Mouse (Mus musculus): ENCODE data around the gene Mcm2.
A peak's percentile ranks its signal among the peaks of the same experiment; 100 is the strongest.

Mcm2 gene

GRCm38 (mm10) chr6:88890832-88891231, 7.7 kb downstream of the Mcm2 start:
- no peak for DNase-seq (ENCODE audit: low read depth, low spot score)

DNA sequence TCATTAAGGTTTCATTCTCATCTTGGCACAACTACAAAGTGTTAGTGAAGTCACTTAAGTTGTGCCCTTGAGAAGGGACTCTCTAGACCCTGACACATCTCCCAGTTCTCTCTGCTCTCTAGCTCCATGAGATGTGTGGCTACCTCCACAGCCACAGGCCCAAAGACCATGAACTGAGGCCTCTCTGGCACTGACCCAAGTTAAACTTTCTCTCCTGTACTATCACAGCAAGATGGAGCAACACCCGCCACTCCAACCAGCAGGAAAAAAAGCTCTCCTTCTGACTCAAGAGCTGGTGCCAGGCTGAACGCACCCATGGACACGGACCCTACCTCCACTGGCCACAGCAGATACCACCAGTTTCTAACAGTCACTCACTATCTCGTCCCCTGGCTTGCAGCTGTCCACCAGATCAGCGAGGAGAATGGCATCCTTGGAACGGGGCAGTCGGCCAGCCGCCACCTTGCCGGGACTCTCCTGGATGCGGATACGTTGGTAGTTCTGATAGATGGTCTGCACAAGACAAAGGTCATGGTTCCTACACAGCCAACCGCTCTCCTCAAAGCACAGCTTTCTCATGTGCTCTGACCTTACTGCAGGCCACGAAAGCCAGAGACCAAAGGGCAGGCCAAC, 9.1 kb downstream of the Mcm2 start:
- DNase-seq (ENCODE audit: low read depth, low spot score): no peak

- no peak for DNase-seq (ENCODE audit: low read depth, low spot score)
Observed at GRCm38 (mm10) chr6:88886417-88886967, 12.1 kb downstream of the Mcm2 start.

GRCm38 (mm10) chr6:88885644-88886416, 12.8 kb downstream of the Mcm2 start:
- DNase-seq (ENCODE audit: low read depth, low spot score): no peak

GRCm38 (mm10) chr6:88884690-88885089, 13.9 kb downstream of the Mcm2 start:
- no peak for DNase-seq (ENCODE audit: low read depth, low spot score)

- peak; percentile 64 for DNase-seq (ENCODE audit: low read depth, low spot score)
Observed at GRCm38 (mm10) chr6:88884195-88884594, 14.4 kb downstream of the Mcm2 start.

GRCm38 (mm10) chr6:88881334-88881733, 17.2 kb downstream of the Mcm2 start:
- DNase-seq (ENCODE audit: low read depth, low spot score): no peak

- DNase-seq (ENCODE audit: low read depth, low spot score): peak; percentile 63
Observed at GRCm38 (mm10) chr6:88879471-88879870, 19.1 kb downstream of the Mcm2 start.

GRCm38 (mm10) chr6:88874868-88875508, 23.6 kb downstream of the Mcm2 start, which contains the start of gene Podxl2:
Podxl2 (minus strand) TSS chr6:88875044.
- peak; percentile 70 for DNase-seq (ENCODE audit: low read depth, low spot score)

GRCm38 (mm10) chr6:88873965-88874867, 24.4 kb downstream of the Mcm2 start:
- DNase-seq (ENCODE audit: low read depth, low spot score): no peak

DNA sequence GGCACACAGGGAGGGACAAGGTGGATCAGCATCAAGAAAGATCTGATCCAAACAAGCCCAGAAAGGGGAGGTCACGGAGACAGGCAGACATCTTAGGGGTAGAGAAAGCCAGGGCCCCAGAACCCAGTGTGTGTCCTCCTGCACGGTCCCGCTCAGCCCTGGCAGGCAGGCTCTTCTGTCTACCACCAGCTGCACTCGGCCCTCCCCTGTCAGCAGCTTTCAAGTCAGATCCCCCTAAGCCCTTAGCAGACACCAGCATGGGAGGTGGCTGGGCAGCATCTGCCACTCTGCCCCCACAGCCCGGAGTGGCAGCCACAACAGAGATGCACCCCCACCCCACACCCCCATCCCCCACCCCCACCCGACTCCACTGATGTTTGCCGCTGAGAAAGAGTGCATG, 25.8 kb downstream of the Mcm2 start:
- no peak for DNase-seq (ENCODE audit: low read depth, low spot score)

DNA sequence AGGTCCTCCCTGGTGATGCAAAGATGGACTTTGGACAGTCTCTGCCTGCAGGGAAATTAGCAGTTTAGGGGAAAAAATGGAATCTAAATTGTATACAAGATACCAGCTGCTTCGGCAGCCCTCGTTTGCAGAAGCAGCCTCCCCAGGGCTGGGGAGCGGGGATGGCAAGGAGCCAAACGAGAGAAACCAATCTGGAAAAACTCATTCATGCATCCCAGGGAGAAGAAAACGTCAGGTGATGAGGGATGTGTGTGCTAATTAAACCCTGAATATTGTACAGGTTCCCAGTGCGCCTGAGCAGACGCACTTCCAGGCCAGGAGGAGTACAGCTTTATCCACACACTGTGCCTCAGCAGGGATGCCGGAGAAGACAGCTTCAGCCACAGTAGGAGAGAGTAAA, 27.0 kb downstream of the Mcm2 start:
- no peak for DNase-seq (ENCODE audit: low read depth, low spot score)

DNA sequence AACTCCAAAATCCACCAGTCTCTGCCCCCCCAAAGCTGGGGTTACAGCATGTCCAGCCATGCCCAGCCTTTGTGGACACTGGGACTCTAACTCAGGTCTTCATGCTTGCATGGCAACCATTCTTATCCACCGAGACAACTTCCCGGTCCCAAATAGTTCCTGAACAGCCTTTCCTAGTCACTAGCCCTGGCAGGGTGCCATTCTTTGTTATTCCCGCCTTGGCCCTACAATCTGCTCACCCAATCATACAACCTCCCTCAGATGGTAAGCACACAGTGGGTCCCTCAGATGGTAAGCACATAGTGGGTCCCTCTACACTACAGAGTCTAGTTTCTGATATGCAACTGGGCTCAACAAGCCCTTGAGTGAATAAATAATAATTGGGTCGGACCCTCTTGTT, 28.0 kb downstream of the Mcm2 start:
- no peak for DNase-seq (ENCODE audit: low read depth, low spot score)

GRCm38 (mm10) chr6:88869459-88869858, 29.1 kb downstream of the Mcm2 start:
- no peak for DNase-seq (ENCODE audit: low read depth, low spot score)

- DNase-seq (ENCODE audit: low read depth, low spot score): no peak
Observed at GRCm38 (mm10) chr6:88865704-88866103, 32.9 kb downstream of the Mcm2 start.

- peak; percentile 95 for DNase-seq (ENCODE audit: low read depth, low spot score)
Observed at GRCm38 (mm10) chr6:88860914-88861313, 37.7 kb downstream of the Mcm2 start.

GRCm38 (mm10) chr6:88858341-88858740, 40.2 kb downstream of the Mcm2 start:
- no peak for DNase-seq (ENCODE audit: low read depth, low spot score)

- DNase-seq (ENCODE audit: low read depth, low spot score): no peak
Observed at GRCm38 (mm10) chr6:88857830-88858229, 40.8 kb downstream of the Mcm2 start.

DNA sequence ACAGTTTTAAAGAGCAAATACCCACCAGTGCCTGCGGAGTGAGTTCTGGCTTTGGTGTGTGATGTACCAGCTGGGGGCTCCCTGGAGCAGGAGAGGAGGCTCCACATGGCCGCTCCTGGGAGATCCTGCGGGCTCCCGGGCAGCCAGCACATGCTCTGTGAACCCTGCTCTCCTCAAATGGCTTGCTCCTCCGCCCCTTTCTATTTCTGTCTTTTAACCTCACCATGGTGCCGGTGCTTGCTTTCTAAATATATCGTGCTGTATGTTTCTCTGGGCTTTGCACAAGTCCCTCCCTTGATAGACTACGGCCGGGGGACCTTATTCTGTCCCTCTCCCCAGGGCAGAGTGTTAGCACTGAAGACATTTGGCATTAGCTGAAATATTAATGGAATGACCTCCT, 41.3 kb downstream of the Mcm2 start:
- peak; percentile 51 for DNase-seq (ENCODE audit: low read depth, low spot score)

GRCm38 (mm10) chr6:88855636-88856035, 42.9 kb downstream of the Mcm2 start:
- DNase-seq (ENCODE audit: low read depth, low spot score): peak; percentile 86

- DNase-seq (ENCODE audit: low read depth, low spot score): no peak
Observed at GRCm38 (mm10) chr6:88854509-88854908, 44.1 kb downstream of the Mcm2 start.

Measured in ES-CJ7 (cell line).